ENCODE assay signal across 8 mouse cellular contexts in the genomic region with DNA sequence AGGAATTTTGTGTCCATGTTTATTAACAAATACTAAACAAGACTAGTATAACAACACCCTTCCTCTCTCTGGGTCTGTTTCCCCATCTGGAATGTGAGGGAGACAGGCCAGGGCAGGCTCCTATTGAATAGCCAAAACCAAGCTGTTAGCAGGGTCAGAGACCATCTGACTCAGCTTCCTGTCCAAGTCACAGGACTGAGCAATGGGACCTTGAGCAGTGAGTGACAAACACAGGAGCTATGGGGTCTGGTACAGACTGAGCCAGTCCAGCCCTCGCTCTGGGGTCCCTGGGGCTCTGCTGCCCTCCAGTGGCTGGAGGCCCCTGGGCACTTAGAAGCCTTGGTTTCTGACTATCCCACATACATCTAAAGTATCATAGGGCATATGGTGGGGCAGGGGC.
DNase-seq lines count a peak whose midpoint lies in the region; ATAC-seq and TF ChIP-seq lines count a peak whose summit lies in the region.

No protein-coding gene starts in this region.

- no peak overlapping the region for H3K4me2 ChIP-seq in forebrain, embryonic 11.5 days (ENCODE audit: low read depth, low read length, severe bottlenecking)
- H3K4me2 ChIP-seq in heart, embryonic 16.5 days (ENCODE audit: low read depth, low read length): no peak overlapping the region
- H3K4me2 ChIP-seq in liver, embryonic 16.5 days (ENCODE audit: low read depth, low read length): no peak overlapping the region
- H3K4me2 ChIP-seq in neural tube, embryonic 12.5 days (replicated peaks): no peak overlapping the region
- no peak overlapping the region for H3K4me2 ChIP-seq in stomach, postnatal 0 days (replicated peaks; ENCODE audit: low read depth)

- no peak overlapping the region for H3K4me3 ChIP-seq in C2C12 (ENCODE audit: insufficient read depth, poor library complexity, severe bottlenecking)
- H3K4me3 ChIP-seq in forebrain, embryonic 11.5 days (ENCODE audit: low read depth, low read length): no peak overlapping the region
- no peak overlapping the region for H3K4me3 ChIP-seq in heart, embryonic 16.5 days (ENCODE audit: low read length)
- H3K4me3 ChIP-seq in liver, embryonic 16.5 days (ENCODE audit: low read depth, low read length): no peak overlapping the region
- no peak overlapping the region for H3K4me3 ChIP-seq in neural tube, embryonic 12.5 days
- no peak overlapping the region for H3K4me3 ChIP-seq in stomach, postnatal 0 days (ENCODE audit: low read depth, low read length)

- H3K79me3 ChIP-seq in C2C12 (ENCODE audit: low read depth): no peaks in the 10 kb centered on the region

- peak; percentile 82 for DNase-seq in brain, adult 2 months (ENCODE audit: low read depth, low spot score)
- DNase-seq in forebrain, embryonic 11.5 days (ENCODE audit: low spot score): peak; percentile 86
- DNase-seq in kidney, postnatal 36 days: peak; percentile 87 to 91
- peak; percentile 79 for DNase-seq in stomach, postnatal 0 days (ENCODE audit: low spot score)

- ATAC-seq in forebrain, embryonic 11.5 days (replicated peaks; ENCODE audit: low FRiP score): peak; percentile 58
- peak; percentile 90 for ATAC-seq in heart, embryonic 16.5 days (replicated peaks; ENCODE audit: extremely low read depth, insufficient read depth, low FRiP score)
- peak; percentile 72 for ATAC-seq in liver, embryonic 16.5 days (ENCODE audit: low read depth)
- peak; percentile 70; the same call in 1 of the 2 replicates for ATAC-seq in neural tube, embryonic 12.5 days (ENCODE audit: low FRiP score, low read depth)
- ATAC-seq in stomach, postnatal 0 days (ENCODE audit: low FRiP score, low TSS enrichment): peak; percentile 77

- peak; percentile 80 for TF ChIP-seq CTCF in C2C12 (IDR thresholded peaks at IDR 0.05; ENCODE audit: control insufficient read depth, insufficient read depth, insufficient read length)
- TF ChIP-seq CTCF in stomach, postnatal 0 days (IDR thresholded peaks at IDR 0.05; ENCODE audit: low read depth): peak; percentile 99

- H3K79me2 ChIP-seq in C2C12 (ENCODE audit: control insufficient read depth, insufficient read depth): no peaks in the 10 kb centered on the region

- no peak for TF ChIP-seq EP300 in stomach, postnatal 0 days (optimal IDR thresholded peaks at IDR 0.05)

- no peak overlapping the region for H3ac ChIP-seq in C2C12 (ENCODE audit: control insufficient read depth, insufficient read length, low read depth)

- H3K9ac ChIP-seq in forebrain, embryonic 11.5 days (ENCODE audit: low read length): no peak overlapping the region
- no peak overlapping the region for H3K9ac ChIP-seq in heart, embryonic 16.5 days (ENCODE audit: low read length)
- H3K9ac ChIP-seq in liver, embryonic 16.5 days (ENCODE audit: low read depth, low read length): no peak overlapping the region
- H3K9ac ChIP-seq in neural tube, embryonic 12.5 days: no peak overlapping the region
- no peak overlapping the region for H3K9ac ChIP-seq in stomach, postnatal 0 days (ENCODE audit: low read length)

- WGBS in forebrain, embryonic 11.5 days: 13% methylated on average over 1 of the region's 1 CpGs
- WGBS in heart, embryonic 16.5 days: 5% methylated on average over 1 of the region's 1 CpGs
- 8% methylated on average over 1 of the region's 1 CpGs for WGBS in liver, embryonic 16.5 days (ENCODE audit: insufficient replicate concordance)
- 9% methylated on average over 1 of the region's 1 CpGs for WGBS in neural tube, embryonic 12.5 days
- WGBS in stomach, postnatal 0 days: 8% methylated on average over 1 of the region's 1 CpGs

- H3K4me1 ChIP-seq in forebrain, embryonic 11.5 days (replicated peaks; ENCODE audit: control insufficient read depth, insufficient read depth, low read length): peaks cover 3% of the 10 kb centered on the region; the same call in 1 of the 2 replicates
- peaks cover 14% of the 10 kb centered on the region for H3K4me1 ChIP-seq in heart, embryonic 16.5 days (ENCODE audit: control insufficient read depth, insufficient read depth, low read length)
- no peaks in the 10 kb centered on the region for H3K4me1 ChIP-seq in liver, embryonic 16.5 days (ENCODE audit: control insufficient read depth, low read depth, low read length)
- H3K4me1 ChIP-seq in neural tube, embryonic 12.5 days: peaks cover 17% of the 10 kb centered on the region
- H3K4me1 ChIP-seq in stomach, postnatal 0 days (replicated peaks; ENCODE audit: control insufficient read depth, insufficient read depth): no peaks in the 10 kb centered on the region

- no peak overlapping the region for H3K27ac ChIP-seq in forebrain, embryonic 11.5 days (ENCODE audit: low read depth, low read length)
- H3K27ac ChIP-seq in heart, embryonic 16.5 days (ENCODE audit: low read length): peak overlapping the region; percentile 43
- no peak overlapping the region for H3K27ac ChIP-seq in liver, embryonic 16.5 days (ENCODE audit: low read length)
- no peak overlapping the region for H3K27ac ChIP-seq in neural tube, embryonic 12.5 days
- no peak overlapping the region for H3K27ac ChIP-seq in stomach, postnatal 0 days (replicated peaks)

- H3K36me3 ChIP-seq in C2C12 (ENCODE audit: control insufficient read depth, insufficient read depth): no peaks in the 10 kb centered on the region
- no peaks in the 10 kb centered on the region for H3K36me3 ChIP-seq in forebrain, embryonic 11.5 days (ENCODE audit: control insufficient read depth, insufficient read depth, low read length)
- H3K36me3 ChIP-seq in heart, embryonic 16.5 days (ENCODE audit: control insufficient read depth, insufficient read depth): no peaks in the 10 kb centered on the region
- H3K36me3 ChIP-seq in liver, embryonic 16.5 days (ENCODE audit: control insufficient read depth, insufficient read depth): no peaks in the 10 kb centered on the region
- no peaks in the 10 kb centered on the region for H3K36me3 ChIP-seq in neural tube, embryonic 12.5 days
- no peaks in the 10 kb centered on the region for H3K36me3 ChIP-seq in stomach, postnatal 0 days (ENCODE audit: control insufficient read depth, insufficient read depth, low read length)

- no peaks in the 10 kb centered on the region for H3K9me3 ChIP-seq in forebrain, embryonic 11.5 days (ENCODE audit: control insufficient read depth, low read length)
- H3K9me3 ChIP-seq in heart, embryonic 16.5 days (replicated peaks; ENCODE audit: control insufficient read depth, low read length): no peaks in the 10 kb centered on the region
- H3K9me3 ChIP-seq in liver, embryonic 16.5 days (replicated peaks; ENCODE audit: control insufficient read depth, low read length): no peaks in the 10 kb centered on the region
- H3K9me3 ChIP-seq in neural tube, embryonic 12.5 days: no peaks in the 10 kb centered on the region
- no peaks in the 10 kb centered on the region for H3K9me3 ChIP-seq in stomach, postnatal 0 days (ENCODE audit: control insufficient read depth, low read length)

- H3K27me3 ChIP-seq in C2C12 (ENCODE audit: control insufficient read depth, insufficient read depth, insufficient read length): no peaks in the 10 kb centered on the region
- H3K27me3 ChIP-seq in forebrain, embryonic 11.5 days (ENCODE audit: control insufficient read depth, insufficient read depth, low read length): peaks cover 3% of the 10 kb centered on the region; the same call in 1 of the 2 replicates
- no peaks in the 10 kb centered on the region for H3K27me3 ChIP-seq in heart, embryonic 16.5 days (ENCODE audit: control insufficient read depth, insufficient read depth, low read length)
- no peaks in the 10 kb centered on the region for H3K27me3 ChIP-seq in liver, embryonic 16.5 days (ENCODE audit: control insufficient read depth, insufficient read depth, low read depth, low read length)
- no peaks in the 10 kb centered on the region for H3K27me3 ChIP-seq in neural tube, embryonic 12.5 days (replicated peaks)
- H3K27me3 ChIP-seq in stomach, postnatal 0 days (ENCODE audit: control insufficient read depth, insufficient read depth, low read length): no peaks in the 10 kb centered on the region

TF ChIP-seq in C2C12, 6 proteins besides CTCF, POLR2A, EP300 and RAD21:
- TF ChIP-seq USF1 (IDR thresholded peaks at IDR 0.05; ENCODE audit: low read depth) (no peak), MYOG (IDR thresholded peaks at IDR 0.05; ENCODE audit: control insufficient read depth, extremely low read depth, insufficient read length) (no peak), FOSL1 (IDR thresholded peaks at IDR 0.05; ENCODE audit: insufficient read depth, low read length, poor library complexity, severe bottlenecking) (no peak), MAX (IDR thresholded peaks at IDR 0.05) (peak; percentile 8), CEBPB (IDR thresholded peaks at IDR 0.05; ENCODE audit: low read depth) (no peak), MYOD1 (IDR thresholded peaks at IDR 0.05; ENCODE audit: control insufficient read depth, insufficient read length, low read depth) (peak; percentile 69)
